Mouse (Mus musculus): ENCODE data around the gene Tlr8. TPM values are rescaled to one million over a fixed set of nuclear protein-coding genes. Genes with fewer than 3 reads are reported as not detected.
"Not testable (repeated sequence)": the region's sequence is repeated elsewhere in the genome, so short reads cannot be mapped to it uniquely, and the experiment has no call there.

Gene Tlr8
- polyA plus RNA-seq (2017; shearing (Covaris generic)) = not detected

GRCm38 (mm10) chrX:167264086-167264485 is at the start of gene Tlr8:
TSS of gene Tlr8 (minus strand) at chrX:167264329.
- ATAC-seq = no peak

DNA sequence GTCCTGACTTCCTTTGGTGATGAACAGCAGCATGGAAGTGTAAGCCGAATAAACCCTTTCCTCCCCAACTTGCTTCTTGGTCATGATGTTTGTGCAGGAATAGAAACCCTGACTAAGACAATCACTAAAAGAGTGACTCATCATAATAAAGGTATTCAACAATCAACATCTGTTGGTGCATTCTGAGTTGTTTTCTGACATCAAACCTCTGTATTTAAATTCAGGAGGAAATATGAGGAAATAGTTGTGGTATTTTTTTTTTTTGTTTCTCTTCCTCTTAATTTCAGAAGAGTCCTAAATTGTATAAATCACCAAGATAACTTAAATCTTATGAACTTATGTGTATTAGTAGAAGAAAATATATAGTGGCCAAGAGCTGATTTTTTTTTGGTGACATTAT is 37.9 kb upstream of the Tlr8 start:
- ATAC-seq = not testable (repeated sequence)

GRCm38 (mm10) chrX:167276953-167277352 is 12.8 kb upstream of the Tlr8 start:
- ATAC-seq = peak; percentile 52

DNA sequence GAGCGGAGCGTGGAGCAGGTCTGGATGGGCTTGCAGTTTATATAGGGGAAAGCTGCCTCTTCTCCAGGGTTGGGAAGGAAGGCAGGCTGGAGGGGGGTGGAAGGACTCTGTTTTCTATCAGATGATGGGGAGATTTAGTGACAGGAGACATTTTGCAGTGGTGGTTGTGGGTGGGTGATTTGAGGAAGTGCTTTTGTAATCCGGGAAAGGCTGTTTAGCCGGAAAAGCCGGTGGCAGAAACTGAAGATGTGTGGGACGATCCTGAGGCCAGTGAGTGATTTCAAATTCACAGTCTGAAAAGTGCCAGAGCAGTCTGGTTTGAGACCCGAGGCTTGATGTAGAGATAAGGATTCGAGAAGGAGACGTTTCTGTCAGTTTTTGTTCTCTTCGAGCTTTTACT is 12.4 kb upstream of the Tlr8 start:
- no peak for ATAC-seq

DNA sequence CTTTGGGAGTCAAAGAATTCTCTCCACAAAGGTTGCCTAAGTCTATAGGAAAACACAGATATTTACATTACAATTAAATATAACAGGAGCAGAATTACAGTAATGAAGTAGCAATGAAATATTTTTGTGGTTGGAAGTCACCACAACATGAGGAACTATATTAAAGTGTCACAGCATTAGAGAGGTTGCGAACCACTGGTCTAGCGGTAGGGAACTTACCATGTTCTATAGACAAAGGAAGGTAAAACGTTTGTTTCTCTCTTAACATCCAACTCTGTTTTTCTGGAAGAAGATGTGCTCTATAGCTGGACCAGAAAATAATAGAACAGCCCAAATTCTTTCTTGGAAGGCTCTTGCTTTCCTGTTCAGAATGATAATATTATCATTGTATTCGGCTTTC is 599 bp downstream of the Tlr8 start:
- no peak for ATAC-seq

DNA sequence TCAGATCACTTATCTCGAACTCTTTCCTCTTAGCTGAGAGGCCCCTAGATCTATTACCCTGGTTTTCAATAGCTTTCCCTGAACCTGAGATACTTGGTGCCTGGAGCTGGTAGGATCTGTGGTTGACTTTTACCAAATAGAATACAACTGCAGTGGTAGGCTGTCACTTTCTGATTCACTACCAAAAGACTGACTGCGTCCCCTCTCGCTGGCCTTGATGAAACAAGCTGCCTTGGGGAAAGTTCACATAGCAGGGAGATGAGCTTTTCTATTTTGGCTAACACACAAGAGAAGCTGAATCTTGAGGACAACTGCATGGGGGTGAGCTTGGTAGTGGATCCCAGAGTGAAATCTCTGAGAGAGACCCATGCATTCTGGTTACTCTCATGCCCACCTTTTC is 22.4 kb downstream of the Tlr8 start:
- ATAC-seq = no peak

- ATAC-seq = no peak
Observed at GRCm38 (mm10) chrX:167239293-167239921, 24.7 kb downstream of the Tlr8 start.

DNA sequence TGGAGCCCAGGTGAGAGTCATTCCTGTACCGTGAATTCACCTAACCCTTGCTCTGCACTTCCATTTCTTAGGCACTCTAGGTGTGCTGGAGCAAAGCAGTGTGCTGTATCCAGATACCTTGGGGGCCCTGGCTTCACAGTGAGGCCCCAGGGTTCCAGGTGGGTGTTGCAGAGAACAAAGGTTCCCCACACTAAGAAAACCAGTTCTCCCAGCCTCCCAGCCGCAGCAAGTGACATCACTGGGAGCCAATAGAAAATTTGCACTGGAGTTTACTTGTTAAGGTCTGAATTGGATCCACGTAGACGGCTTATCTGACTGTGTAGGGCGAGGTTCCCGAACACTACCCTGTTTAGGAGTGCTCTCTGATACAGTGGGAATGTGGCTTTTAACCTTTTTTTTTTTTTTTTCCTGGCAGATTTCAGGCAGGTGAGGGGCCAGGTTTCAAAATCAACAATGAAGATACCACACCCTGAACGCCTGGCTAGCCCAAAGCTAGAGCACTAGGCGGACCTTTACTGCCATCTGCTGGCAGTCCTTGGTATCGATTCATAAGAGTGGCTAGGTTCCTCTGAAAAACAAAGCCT is 30.9 kb downstream of the Tlr8 start:
- ATAC-seq = peak; percentile 53

- peak; percentile 67 for ATAC-seq
Observed at GRCm38 (mm10) chrX:167231150-167231549, 33.0 kb downstream of the Tlr8 start.

- no peak for ATAC-seq
Observed at GRCm38 (mm10) chrX:167229819-167230218, 34.3 kb downstream of the Tlr8 start.

DNA sequence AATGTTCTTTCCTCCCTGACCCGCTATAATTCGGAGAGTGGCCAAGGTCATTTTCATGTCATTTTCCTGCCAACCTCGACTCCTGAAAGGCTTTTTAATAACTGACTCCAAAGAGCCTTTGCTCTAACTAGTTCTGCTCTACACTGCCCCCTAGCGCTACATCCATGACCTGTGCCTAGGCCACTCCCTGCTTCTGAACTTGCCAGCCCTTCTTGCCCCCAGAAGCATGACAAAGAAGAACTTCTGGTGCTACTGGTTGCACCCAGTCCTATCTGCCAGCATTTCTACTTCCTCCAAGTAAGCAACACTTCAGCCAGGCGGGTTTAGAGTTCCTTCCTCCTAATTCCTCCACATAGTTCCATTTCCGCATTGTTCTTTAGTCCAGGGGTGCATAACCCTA is 34.9 kb downstream of the Tlr8 start:
- peak; percentile 11 for ATAC-seq

GRCm38 (mm10) chrX:167227756-167228155 is 36.4 kb downstream of the Tlr8 start:
- ATAC-seq = no peak

DNA sequence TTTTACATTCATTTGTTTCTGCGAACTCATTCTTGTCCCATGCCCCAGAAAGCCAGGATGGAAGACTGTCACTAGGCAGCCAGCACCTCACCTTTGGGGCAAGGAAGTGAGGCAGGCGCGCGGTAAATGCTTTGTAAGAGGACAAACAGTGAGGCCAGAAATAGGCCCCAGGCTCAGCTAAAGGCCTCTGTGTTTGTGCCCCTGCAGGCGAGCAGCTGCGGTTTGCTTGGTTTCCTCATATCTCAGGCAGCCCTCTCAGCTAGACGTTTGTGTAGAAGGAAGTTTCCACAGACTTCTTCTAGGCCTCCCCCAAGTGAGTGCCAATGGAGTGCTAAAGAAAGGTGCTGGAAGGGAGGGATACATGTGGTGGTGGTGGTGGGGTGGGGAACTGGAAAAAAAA is 37.0 kb downstream of the Tlr8 start:
- peak; percentile 59 for ATAC-seq

DNA sequence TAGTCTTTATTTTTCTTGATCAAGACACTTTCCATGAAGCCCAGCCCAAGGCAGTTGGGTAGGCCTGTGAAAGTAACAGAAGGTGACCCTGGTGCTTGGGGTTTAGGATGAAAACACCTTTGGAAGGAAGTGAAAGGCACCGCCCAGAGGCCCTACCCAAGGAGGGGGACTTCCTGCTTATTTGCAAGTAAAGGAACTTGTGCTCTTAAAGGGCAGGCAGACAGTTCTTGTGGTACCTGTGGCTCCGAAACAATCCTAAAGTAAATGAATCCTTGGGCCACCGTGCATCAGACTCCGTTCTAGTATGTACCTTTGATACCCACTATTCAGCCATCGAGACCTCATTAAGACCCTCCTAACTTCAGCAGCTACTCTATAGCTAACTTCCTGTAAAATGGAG is 37.6 kb downstream of the Tlr8 start:
- peak; percentile 57 for ATAC-seq

DNA sequence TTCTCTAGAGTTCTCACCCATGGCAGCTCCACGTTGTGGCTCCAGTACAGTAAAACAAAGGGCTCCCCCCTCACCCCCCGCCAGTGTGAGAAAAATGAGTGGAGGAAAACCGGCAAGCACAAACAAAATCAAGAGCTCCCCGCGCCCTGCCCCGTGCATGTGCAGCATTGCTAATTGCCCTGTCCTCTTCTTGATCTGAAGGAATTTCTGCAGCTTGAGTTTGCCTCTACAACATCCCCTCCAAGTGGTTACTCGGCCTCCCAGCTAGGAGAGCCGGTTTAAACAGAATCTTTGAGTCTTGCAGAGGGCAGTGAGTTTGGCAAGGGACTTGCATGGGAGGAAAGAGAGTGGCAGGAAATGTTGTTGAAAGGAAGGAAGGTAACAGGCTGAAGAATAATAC is 51.4 kb downstream of the Tlr8 start:
- ATAC-seq = no peak

DNA sequence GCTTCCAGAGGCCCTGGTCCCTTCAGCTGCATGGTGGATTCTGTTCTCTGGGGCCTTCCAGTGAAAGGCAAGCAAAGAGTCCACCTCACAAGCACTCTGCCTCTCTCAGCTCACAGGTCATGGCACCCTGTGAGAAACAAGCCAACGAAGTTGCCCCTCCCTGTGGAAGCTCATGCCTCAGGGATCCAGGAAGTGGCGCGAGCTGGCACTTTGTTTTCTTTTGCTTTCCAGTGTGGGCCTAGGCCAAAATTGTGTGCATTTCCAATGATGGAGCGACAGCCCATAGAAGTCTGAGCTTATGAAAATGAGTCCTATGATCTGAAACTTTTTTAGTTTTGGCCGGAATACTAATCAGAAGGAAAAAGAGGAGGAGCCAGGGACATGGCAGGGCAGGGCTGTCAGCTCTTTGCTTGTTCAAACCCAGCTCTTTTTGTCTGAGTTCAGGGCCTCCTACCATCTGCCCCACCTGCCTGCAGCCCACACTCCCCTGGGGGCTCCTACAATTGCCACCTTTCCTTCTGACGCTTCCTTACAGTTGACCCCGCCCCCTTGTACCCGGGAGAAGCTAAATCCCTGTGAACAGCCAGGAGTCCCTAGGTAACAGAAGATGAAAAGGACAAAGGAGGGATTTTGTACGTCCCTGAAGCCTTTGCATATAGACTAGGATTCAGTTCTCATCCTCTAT is 52.1 kb downstream of the Tlr8 start:
- no peak for ATAC-seq

GRCm38 (mm10) chrX:167210319-167210728 is 53.8 kb downstream of the Tlr8 start:
- ATAC-seq = no peak

GRCm38 (mm10) chrX:167209828-167210227 is 54.3 kb downstream of the Tlr8 start:
- ATAC-seq = no peak

- ATAC-seq = peak; percentile 70
Observed at GRCm38 (mm10) chrX:167208978-167209754, 55.0 kb downstream of the Tlr8 start, which contains the start of gene Tmsb4x. TSS of gene Tmsb4x (minus strand) at chrX:167209315.

DNA sequence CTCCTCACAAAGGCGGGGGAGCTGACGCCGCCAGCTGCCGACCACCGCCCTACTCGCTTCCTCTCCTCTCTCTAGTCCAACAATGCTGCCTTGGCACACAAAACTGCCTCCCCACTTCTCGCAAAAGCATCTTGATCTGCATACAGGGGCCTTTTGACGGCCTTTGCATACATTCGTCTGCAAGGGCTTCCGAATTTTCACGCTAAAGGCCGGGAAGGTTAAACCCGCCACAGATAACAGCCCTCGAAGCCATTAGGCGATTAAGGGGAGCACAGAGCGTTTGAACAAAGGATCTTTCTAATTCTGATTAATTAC is 55.7 kb downstream of the Tlr8 start:
- no peak for ATAC-seq

- peak; percentile 11 for ATAC-seq
Observed at GRCm38 (mm10) chrX:167207741-167208505, 56.2 kb downstream of the Tlr8 start.

GRCm38 (mm10) chrX:167205813-167206520 is 58.2 kb downstream of the Tlr8 start:
- ATAC-seq = peak; percentile 23
